Mouse (Mus musculus) midbrain, embryonic 11.5 days (tissue): ENCODE measurements at regions not wholly inside any gene's neighbourhood (a gene's known extent, or its start where the extent isn't known, plus 50 kb on each side); places are given as distances from the start of the nearest gene placed in this dataset.

Experiments used
- ATAC-seq: fragments of 200-750 bp; cut with Nextera tagmentation; 2 replicates; pipeline ENCODE4 v1.8.0; 2017; ENCODE audit warnings: moderate TSS enrichment, moderate library complexity; ENCODE audit not compliant: low FRiP score
- DNase-seq: peaks from one replicate; pipeline ENCODE4 v3.0.0; 2015; ENCODE audit warnings: low spot score; ENCODE audit errors: missing footprints
- H3K27ac ChIP-seq: fragments of 300-500 bp; sonication (generic); 2 replicates; pipeline ENCODE4 v1.5.1; 2014; ENCODE audit warnings: low read depth, low read length
- H3K27me3 ChIP-seq: fragments of 300-500 bp; sonication (generic); 2 replicates; pipeline ENCODE4 v1.6.1; 2014; ENCODE audit warnings: mild to moderate bottlenecking, low read length, moderate library complexity, mixed read lengths; ENCODE audit not compliant: control insufficient read depth, insufficient read depth
- H3K36me3 ChIP-seq: fragments of 300-500 bp; sonication (generic); 2 replicates; pipeline ENCODE4 v1.6.1; 2014; ENCODE audit warnings: mild to moderate bottlenecking, low read length, moderate library complexity, mixed read lengths; ENCODE audit not compliant: control insufficient read depth, insufficient read depth
- H3K4me1 ChIP-seq: fragments of 300-500 bp; sonication (generic); 2 replicates; pipeline ENCODE4 v1.6.1; 2014; ENCODE audit warnings: low read length; ENCODE audit not compliant: control insufficient read depth, insufficient read depth
- H3K4me2 ChIP-seq: fragments of 300-500 bp; sonication (generic); 2 replicates; pipeline ENCODE4 v1.6.1; 2014; ENCODE audit warnings: mild to moderate bottlenecking, moderate library complexity
- H3K4me3 ChIP-seq: fragments of 300-500 bp; sonication (generic); 2 replicates; pipeline ENCODE4 v1.5.1; 2014; ENCODE audit warnings: low read depth, low read length
- H3K9ac ChIP-seq: fragments of 300-500 bp; sonication (generic); 2 replicates; pipeline ENCODE4 v1.6.1; 2014; ENCODE audit warnings: low read length
- H3K9me3 ChIP-seq: fragments of 300-500 bp; sonication (generic); 2 replicates; pipeline ENCODE4 v1.6.1; 2016; ENCODE audit warnings: low read length; ENCODE audit not compliant: control insufficient read depth
- WGBS: fragments of 180-500 bp; shearing (Covaris S2); extraction: QIAGEN DNeasy Blood & Tissue Kit; methylation state at CpG from one replicate; pipeline ENCODE4 v1.1.7; 2014; 5-methylcytosine and 5-hydroxymethylcytosine counted together

DNA sequence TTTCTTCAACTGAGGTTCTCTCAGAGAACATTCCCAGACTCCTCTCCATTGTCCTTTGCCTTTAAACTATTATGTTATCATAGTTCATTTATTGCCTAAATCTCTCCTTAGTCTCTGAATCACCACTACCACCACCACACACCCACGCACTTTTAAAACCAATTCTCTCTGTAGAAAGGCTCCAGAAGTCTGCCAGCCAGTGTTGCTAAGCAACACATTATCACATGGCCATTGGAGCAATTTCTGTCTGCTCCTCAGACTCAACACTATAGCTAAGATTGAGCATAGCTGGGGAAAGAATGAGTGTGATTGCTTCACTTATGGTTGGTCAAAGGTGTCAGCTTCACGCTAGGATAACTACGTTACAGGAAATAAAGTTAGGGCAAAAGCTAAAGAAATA lies 59.3 kb downstream of the Trap1a start:
- no peak; the same call in 1 of the 2 replicates for ATAC-seq
- H3K27me3 ChIP-seq = no peaks in the 10 kb centered on the region
- 74% methylated on average over 3 of the region's 3 CpGs for WGBS
- H3K9ac ChIP-seq = no peak overlapping the region
- H3K9me3 ChIP-seq = no peaks in the 10 kb centered on the region
- no peaks in the 10 kb centered on the region for H3K4me1 ChIP-seq
- H3K4me3 ChIP-seq = no peak overlapping the region
- no peak overlapping the region for H3K4me2 ChIP-seq
- no peaks in the 10 kb centered on the region for H3K36me3 ChIP-seq
- no peak for DNase-seq
- no peak overlapping the region for H3K27ac ChIP-seq

DNA sequence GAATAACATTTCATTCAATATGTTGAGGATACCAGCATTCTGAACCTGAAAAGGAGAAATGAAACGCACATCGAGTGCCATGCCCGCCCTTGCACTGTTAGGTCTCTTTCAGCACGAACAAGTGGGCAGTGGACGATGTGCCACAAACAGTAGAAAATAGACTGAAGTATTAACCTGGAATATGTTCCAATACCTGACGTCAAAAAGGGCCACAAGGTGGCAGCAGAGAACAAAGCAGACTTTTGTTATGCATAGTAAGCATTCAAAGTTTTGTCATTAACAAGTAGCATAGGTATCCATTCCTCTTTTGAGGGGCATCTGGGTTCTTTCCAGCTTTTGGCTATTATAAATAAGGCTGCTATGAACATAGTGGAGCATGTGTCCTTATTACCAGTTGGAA lies 63.5 kb upstream of the D330045A20Rik start:
- H3K4me2 ChIP-seq = no peak overlapping the region
- H3K4me3 ChIP-seq = no peak overlapping the region
- H3K36me3 ChIP-seq = no peaks in the 10 kb centered on the region
- ATAC-seq = no peak
- WGBS = 66% methylated on average over 6 of the region's 6 CpGs
- DNase-seq = peak; percentile 91
- no peaks in the 10 kb centered on the region for H3K9me3 ChIP-seq
- no peaks in the 10 kb centered on the region for H3K4me1 ChIP-seq
- H3K27me3 ChIP-seq = no peaks in the 10 kb centered on the region
- H3K9ac ChIP-seq = no peak overlapping the region
- H3K27ac ChIP-seq = no peak overlapping the region

DNA sequence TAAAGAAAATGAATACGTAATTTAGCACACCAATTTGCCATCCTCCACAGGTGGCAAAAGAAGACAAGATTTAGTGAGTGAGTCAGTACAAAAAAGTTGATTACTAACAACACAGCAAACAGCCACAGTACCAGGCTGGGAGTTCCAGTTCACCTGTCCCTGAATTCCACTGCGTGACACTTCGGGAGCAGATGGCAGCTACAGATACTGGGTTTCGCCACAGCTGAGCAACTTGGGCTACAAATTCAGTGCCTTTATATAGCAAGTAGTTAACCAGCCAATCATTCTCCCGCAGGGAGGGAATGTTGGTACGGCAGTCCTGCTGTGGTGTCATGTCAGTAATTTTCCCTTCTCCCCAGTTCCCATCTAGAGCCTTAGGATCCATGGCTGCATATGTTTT lies 60.3 kb upstream of the D330045A20Rik start:
- ATAC-seq = no peak
- Histone ChIP-seq H3K27ac (no peak overlapping the region), H3K9ac (no peak overlapping the region), H3K4me3 (no peak overlapping the region), H3K9me3 (no peaks in the 10 kb centered on the region), H3K36me3 (no peaks in the 10 kb centered on the region), H3K27me3 (no peaks in the 10 kb centered on the region), H3K4me1 (no peaks in the 10 kb centered on the region), H3K4me2 (no peak overlapping the region)
- 83% methylated on average over 6 of the region's 6 CpGs for WGBS
- no peak for DNase-seq

DNA sequence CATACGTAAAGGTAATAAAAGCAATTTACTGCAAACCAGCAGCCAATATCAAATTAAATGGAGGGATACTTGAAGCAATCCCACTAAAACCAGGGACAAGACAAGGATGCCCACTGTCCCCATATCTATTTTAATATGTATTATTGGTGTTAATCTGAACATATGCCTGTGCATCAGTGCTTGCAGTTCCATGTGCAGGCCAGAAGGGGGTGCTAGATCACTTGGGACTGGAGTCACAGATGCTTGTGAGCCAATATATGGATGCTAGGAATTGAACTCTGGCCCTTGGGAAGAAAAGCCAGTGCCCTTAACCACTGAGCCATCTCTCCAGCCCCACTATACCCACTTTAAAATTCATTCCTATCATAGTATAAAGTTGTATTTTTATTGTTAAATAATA lies 55.9 kb upstream of the D330045A20Rik start:
- Histone ChIP-seq H3K27ac (no peak overlapping the region), H3K9me3 (no peaks in the 10 kb centered on the region), H3K27me3 (no peaks in the 10 kb centered on the region), H3K4me1 (no peaks in the 10 kb centered on the region), H3K4me3 (no peak overlapping the region), H3K36me3 (no peaks in the 10 kb centered on the region), H3K4me2 (no peak overlapping the region), H3K9ac (no peak overlapping the region)
- no peak for ATAC-seq
- no peak for DNase-seq
- WGBS = 100% methylated on average over 1 of the region's 1 CpGs
